Mouse (Mus musculus) CD8-positive naive resting alpha-beta T cell, adult 2 months (primary cell): ENCODE results near the gene Ust.

Source experiments
- DNase-seq, 2 experiments: peaks; one replicate each; pipeline ENCODE4 v3.0.0; 2022; ENCODE audit warnings: low read depth in 2 of 2, low spot score in 2 of 2

Ust gene

GRCm38 (mm10) chr10:8431857-8432256, 86.8 kb downstream of the Ust start:
- DNase-seq = no peak

- no peak for DNase-seq
Measured at GRCm38 (mm10) chr10:8428787-8429778, 89.5 kb downstream of the Ust start.

GRCm38 (mm10) chr10:8427671-8428364, 90.8 kb downstream of the Ust start:
- DNase-seq = no peak

GRCm38 (mm10) chr10:8419496-8420009, 99.1 kb downstream of the Ust start:
- no peak for DNase-seq

- DNase-seq = no peak
Measured at GRCm38 (mm10) chr10:8415474-8415873, 103.2 kb downstream of the Ust start.

- no peak for DNase-seq
Measured at GRCm38 (mm10) chr10:8415036-8415435, 103.6 kb downstream of the Ust start.

GRCm38 (mm10) chr10:8405141-8405540, 113.5 kb downstream of the Ust start:
- DNase-seq = no peak

GRCm38 (mm10) chr10:8392226-8392625, 126.4 kb downstream of the Ust start:
- no peak for DNase-seq

- DNase-seq = no peak
Measured at GRCm38 (mm10) chr10:8391264-8391748, 127.3 kb downstream of the Ust start.

- no peak for DNase-seq
Measured at GRCm38 (mm10) chr10:8388239-8388638, 130.4 kb downstream of the Ust start.

- DNase-seq = no peak
Measured at GRCm38 (mm10) chr10:8369894-8370500, 148.6 kb downstream of the Ust start.

- DNase-seq = no peak
Measured at GRCm38 (mm10) chr10:8365816-8366215, 152.8 kb downstream of the Ust start.

- no peak for DNase-seq
Measured at GRCm38 (mm10) chr10:8364182-8364581, 154.4 kb downstream of the Ust start.

- no peak for DNase-seq
Measured at GRCm38 (mm10) chr10:8363281-8363680, 155.3 kb downstream of the Ust start.

- no peak for DNase-seq
Measured at GRCm38 (mm10) chr10:8358286-8359045, 160.2 kb downstream of the Ust start.

GRCm38 (mm10) chr10:8353534-8353933, 165.1 kb downstream of the Ust start:
- no peak for DNase-seq

- no peak for DNase-seq
Measured at GRCm38 (mm10) chr10:8350626-8351025, 168.0 kb downstream of the Ust start.

GRCm38 (mm10) chr10:8347497-8347896, 171.1 kb downstream of the Ust start:
- DNase-seq = no peak

- no peak for DNase-seq
Measured at GRCm38 (mm10) chr10:8342556-8342955, 176.1 kb downstream of the Ust start.

GRCm38 (mm10) chr10:8339645-8340428, 178.8 kb downstream of the Ust start:
- DNase-seq = no peak
